Mouse (Mus musculus) gastrocnemius, postnatal 4 days (tissue): ENCODE data around the gene Ffar1. TPM values are rescaled to one million over a fixed set of nuclear protein-coding genes. Genes with fewer than 3 reads are reported as not detected.

Experiments
- total RNA-seq, 2 experiments: library from RNA; stranded (reverse); gene quantifications; 2 replicates each; pipeline ENCODE4 v1.2.3; 2021

The Ffar1 gene
- total RNA-seq, 2 experiments from 2014 or later = not detected

Other genes starting within 250 kb of the Ffar1 start
- under 1 TPM; 0.32 to 0.67 TPM for gene Upk1a, start 248.7 kb downstream of the Ffar1 start, total RNA-seq
- 1,000 to 10,000 TPM; 1,025 to 1,032 TPM for gene Cox6b1, start 235.4 kb downstream of the Ffar1 start, total RNA-seq
- gene Etv2, start 225.7 kb downstream of the Ffar1 start, total RNA-seq = not detected
- 10 to 100 TPM; 54.6 to 56.2 TPM for gene Rbm42, start 211.2 kb downstream of the Ffar1 start, total RNA-seq
- gene Haus5, start 196.6 kb downstream of the Ffar1 start, total RNA-seq = 10 to 100 TPM in 1 of 2 experiments, 1 to 10 TPM in 1; 7.1 to 10.4 TPM
- not detected for gene Pmis2, start 190.0 kb downstream of the Ffar1 start, total RNA-seq
- not detected for gene 2200002J24Rik, start 162.6 kb downstream of the Ffar1 start, total RNA-seq
- gene Atp4a, start 149.4 kb downstream of the Ffar1 start, total RNA-seq = not detected
- gene Tmem147, start 132.0 kb downstream of the Ffar1 start, total RNA-seq = 100 to 1,000 TPM; 144 to 145 TPM
- gene Gapdhs, start 117.9 kb downstream of the Ffar1 start, total RNA-seq = not detected
- gene Sbsn, start 110.1 kb downstream of the Ffar1 start, total RNA-seq = 1 to 10 TPM; 4.1 to 4.6 TPM
- 1 to 10 TPM in 1 of 2 experiments, under 1 TPM in 1; 0.86 to 1.2 TPM for gene Dmkn, start 97.8 kb downstream of the Ffar1 start, total RNA-seq
- 10 to 100 TPM; 13.2 to 13.9 TPM for gene Krtdap, start 73.7 kb downstream of the Ffar1 start, total RNA-seq
- gene Ffar2, start 37.8 kb downstream of the Ffar1 start, total RNA-seq = 1 to 10 TPM; 1.8 to 2.5 TPM
- gene Ffar3, start 5.4 kb downstream of the Ffar1 start, total RNA-seq = not detected
- under 1 TPM; 0.54 to 0.81 TPM for gene Cd22, start 18.8 kb upstream of the Ffar1 start, total RNA-seq
- 10 to 100 TPM; 11.8 to 12.3 TPM for gene Mag, start 53.3 kb upstream of the Ffar1 start, total RNA-seq
- gene Hamp2, start 63.1 kb upstream of the Ffar1 start, total RNA-seq = not detected
- gene Hamp, start 82.5 kb upstream of the Ffar1 start, total RNA-seq = under 1 TPM in 1 of 2 experiments, not detected in 1; 0.78 TPM
- 10 to 100 TPM; 79.3 to 80.5 TPM for gene Usf2, start 95.2 kb upstream of the Ffar1 start, total RNA-seq
- gene Lsr, start 111.9 kb upstream of the Ffar1 start, total RNA-seq = under 1 TPM; 0.74 to 0.75 TPM
- under 1 TPM in 1 of 2 experiments, not detected in 1; 0.20 TPM for gene Fam187b, start 112.2 kb upstream of the Ffar1 start, total RNA-seq
- 10 to 100 TPM; 21.2 to 23.0 TPM for gene Fxyd5, start 180.9 kb upstream of the Ffar1 start, total RNA-seq
- gene Fxyd7, start 189.9 kb upstream of the Ffar1 start, total RNA-seq = 1 to 10 TPM; 2.3 to 3.8 TPM
- 100 to 1,000 TPM; 587 to 732 TPM for gene Fxyd1, start 195.6 kb upstream of the Ffar1 start, total RNA-seq
- 1 to 10 TPM; 7.9 to 9.6 TPM for gene Lgi4, start 197.8 kb upstream of the Ffar1 start, total RNA-seq
- gene Fxyd3, start 215.1 kb upstream of the Ffar1 start, total RNA-seq = 1 to 10 TPM; 2.7 to 4.9 TPM